Mouse (Mus musculus) E14TG2a.4 (cell line): ENCODE data around the gene Kcnip3.

Source experiments
- CTCF ChIP-seq: conservative IDR thresholded peaks from 2 replicates; pipeline ENCODE4 v1.5.1; 2014; ENCODE audit warnings: low read length
- NANOG ChIP-seq: IDR thresholded peaks from 2 replicates; pipeline ENCODE4 v1.6.1; 2014; ENCODE audit warnings: borderline replicate concordance, low read length, mixed read lengths

GRCm38 (mm10) chr2:127520123-127520522 is 1.8 kb downstream of the Kcnip3 start:
- TF ChIP-seq CTCF (no peak), NANOG (no peak)
